Mouse (Mus musculus): ENCODE measurements around the gene 5730522E02Rik. TPM values are rescaled to one million over a fixed set of nuclear protein-coding genes. Genes with fewer than 3 reads are reported as not detected.

5730522E02Rik gene
- polyA plus RNA-seq, 1 experiment: not detected

- H3K4me2 ChIP-seq (ENCODE audit: low read depth): no peak overlapping the region
- no peaks in the 10 kb centered on the region for H3K36me3 ChIP-seq (ENCODE audit: control insufficient read depth, insufficient read depth)
- H3K27me3 ChIP-seq (ENCODE audit: control insufficient read depth, insufficient read depth, insufficient read length): no peaks in the 10 kb centered on the region
- no peak overlapping the region for H3ac ChIP-seq (ENCODE audit: control insufficient read depth, insufficient read length)
- TF ChIP-seq POLR2A (IDR thresholded peaks at IDR 0.05; ENCODE audit: insufficient read length, low read depth) (no peak), SRF (IDR thresholded peaks at IDR 0.05; ENCODE audit: control insufficient read depth, insufficient read length, low read depth) (no peak), E2F4 (IDR thresholded peaks at IDR 0.05; ENCODE audit: insufficient read depth) (no peak), MYOD1 (IDR thresholded peaks at IDR 0.05; ENCODE audit: control insufficient read depth in 1 of 3, insufficient read length in 2 of 3, low read depth in 2 of 3) (no peak), USF1 (IDR thresholded peaks at IDR 0.05; ENCODE audit: low read depth) (no peak), MYOG (IDR thresholded peaks at IDR 0.05; ENCODE audit: control insufficient read depth in 1 of 3, insufficient read depth in 1 of 3, insufficient read length in 2 of 3, low read depth in 2 of 3) (no peak), MAX (IDR thresholded peaks at IDR 0.05; ENCODE audit: low read depth) (no peak), TCF12 (IDR thresholded peaks at IDR 0.05; ENCODE audit: insufficient read depth, poor library complexity, severe bottlenecking) (no peak), CEBPB (IDR thresholded peaks at IDR 0.05; ENCODE audit: insufficient read depth, poor library complexity, severe bottlenecking) (no peak), POLR2AphosphoS2 (IDR thresholded peaks at IDR 0.05; ENCODE audit: insufficient read length, low read depth) (no peak), REST (IDR thresholded peaks at IDR 0.05; ENCODE audit: insufficient read depth, insufficient read length) (no peak), TCF3 (IDR thresholded peaks at IDR 0.05; ENCODE audit: insufficient read length, low read depth) (no peak)
- H3K4me3 ChIP-seq: no peak overlapping the region
- no peaks in the 10 kb centered on the region for H3K79me2 ChIP-seq (ENCODE audit: control insufficient read depth, insufficient read depth)
These were observed 84.6 kb downstream of the 5730522E02Rik start for GRCm38 (mm10) chr11:26125923-26126322.

- Histone ChIP-seq H3K4me3 (no peak overlapping the region), H3K36me3 (ENCODE audit: control insufficient read depth, insufficient read depth) (no peaks in the 10 kb centered on the region), H3K27me3 (ENCODE audit: control insufficient read depth, insufficient read depth, insufficient read length) (no peaks in the 10 kb centered on the region), H3K79me2 (ENCODE audit: control insufficient read depth, insufficient read depth) (no peaks in the 10 kb centered on the region), H3K4me2 (ENCODE audit: low read depth) (no peak overlapping the region), H3ac (ENCODE audit: control insufficient read depth, insufficient read length) (no peak overlapping the region)
- TF ChIP-seq MYOG (IDR thresholded peaks at IDR 0.05; ENCODE audit: control insufficient read depth in 1 of 3, insufficient read depth in 1 of 3, insufficient read length in 2 of 3, low read depth in 2 of 3) (no peak), REST (IDR thresholded peaks at IDR 0.05; ENCODE audit: insufficient read depth, insufficient read length) (no peak), MYOD1 (IDR thresholded peaks at IDR 0.05; ENCODE audit: control insufficient read depth in 1 of 3, insufficient read length in 2 of 3, low read depth in 2 of 3) (no peak), POLR2A (IDR thresholded peaks at IDR 0.05; ENCODE audit: insufficient read length, low read depth) (no peak), MAX (IDR thresholded peaks at IDR 0.05; ENCODE audit: low read depth) (no peak), CEBPB (IDR thresholded peaks at IDR 0.05; ENCODE audit: insufficient read depth, poor library complexity, severe bottlenecking) (no peak), POLR2AphosphoS2 (IDR thresholded peaks at IDR 0.05; ENCODE audit: insufficient read length, low read depth) (no peak), TCF3 (IDR thresholded peaks at IDR 0.05; ENCODE audit: insufficient read length, low read depth) (no peak), TCF12 (IDR thresholded peaks at IDR 0.05; ENCODE audit: insufficient read depth, poor library complexity, severe bottlenecking) (no peak), E2F4 (IDR thresholded peaks at IDR 0.05; ENCODE audit: insufficient read depth) (no peak), USF1 (IDR thresholded peaks at IDR 0.05; ENCODE audit: low read depth) (no peak), SRF (IDR thresholded peaks at IDR 0.05; ENCODE audit: control insufficient read depth, insufficient read length, low read depth) (no peak)
These were observed 89.6 kb downstream of the 5730522E02Rik start for GRCm38 (mm10) chr11:26120781-26121557.

- no peak for TF ChIP-seq E2F4 (IDR thresholded peaks at IDR 0.05; ENCODE audit: insufficient read depth)
- TF ChIP-seq TCF12 (IDR thresholded peaks at IDR 0.05; ENCODE audit: insufficient read depth, poor library complexity, severe bottlenecking): no peak
- no peak for TF ChIP-seq MAX (IDR thresholded peaks at IDR 0.05; ENCODE audit: low read depth)
- TF ChIP-seq TCF3 (IDR thresholded peaks at IDR 0.05; ENCODE audit: insufficient read length, low read depth): no peak
- TF ChIP-seq CEBPB (IDR thresholded peaks at IDR 0.05; ENCODE audit: insufficient read depth, poor library complexity, severe bottlenecking): no peak
- no peak for TF ChIP-seq MYOD1 (IDR thresholded peaks at IDR 0.05; ENCODE audit: control insufficient read depth in 1 of 3, insufficient read length in 2 of 3, low read depth in 2 of 3)
- no peak for TF ChIP-seq MYOG (IDR thresholded peaks at IDR 0.05; ENCODE audit: control insufficient read depth in 1 of 3, insufficient read depth in 1 of 3, insufficient read length in 2 of 3, low read depth in 2 of 3)
- TF ChIP-seq SRF (IDR thresholded peaks at IDR 0.05; ENCODE audit: control insufficient read depth, insufficient read length, low read depth): no peak
- no peak for TF ChIP-seq POLR2AphosphoS2 (IDR thresholded peaks at IDR 0.05; ENCODE audit: insufficient read length, low read depth)
- TF ChIP-seq USF1 (IDR thresholded peaks at IDR 0.05; ENCODE audit: low read depth): no peak
- no peak for TF ChIP-seq POLR2A (IDR thresholded peaks at IDR 0.05; ENCODE audit: insufficient read length, low read depth)
- no peak for TF ChIP-seq REST (IDR thresholded peaks at IDR 0.05; ENCODE audit: insufficient read depth, insufficient read length)
- Histone ChIP-seq H3K27me3 (ENCODE audit: control insufficient read depth, insufficient read depth, insufficient read length) (no peaks in the 10 kb centered on the region), H3K4me2 (ENCODE audit: low read depth) (no peak overlapping the region), H3K4me3 (no peak overlapping the region), H3K36me3 (ENCODE audit: control insufficient read depth, insufficient read depth) (no peaks in the 10 kb centered on the region), H3ac (ENCODE audit: control insufficient read depth, insufficient read length) (no peak overlapping the region), H3K79me2 (ENCODE audit: control insufficient read depth, insufficient read depth) (no peaks in the 10 kb centered on the region)
These were observed 92.9 kb downstream of the 5730522E02Rik start for GRCm38 (mm10) chr11:26117651-26118050.

GRCm38 (mm10) chr11:26112206-26112605 lies 98.4 kb downstream of the 5730522E02Rik start:
- Histone ChIP-seq H3ac (ENCODE audit: control insufficient read depth, insufficient read length) (no peak overlapping the region), H3K4me2 (ENCODE audit: low read depth) (no peak overlapping the region), H3K36me3 (ENCODE audit: control insufficient read depth, insufficient read depth) (no peaks in the 10 kb centered on the region), H3K4me3 (no peak overlapping the region), H3K27me3 (ENCODE audit: control insufficient read depth, insufficient read depth, insufficient read length) (no peaks in the 10 kb centered on the region), H3K79me2 (ENCODE audit: control insufficient read depth, insufficient read depth) (no peaks in the 10 kb centered on the region)
- TF ChIP-seq POLR2A (IDR thresholded peaks at IDR 0.05; ENCODE audit: insufficient read length, low read depth) (no peak), E2F4 (IDR thresholded peaks at IDR 0.05; ENCODE audit: insufficient read depth) (no peak), MAX (IDR thresholded peaks at IDR 0.05; ENCODE audit: low read depth) (no peak), TCF3 (IDR thresholded peaks at IDR 0.05; ENCODE audit: insufficient read length, low read depth) (no peak), MYOG (IDR thresholded peaks at IDR 0.05; ENCODE audit: control insufficient read depth in 1 of 3, insufficient read depth in 1 of 3, insufficient read length in 2 of 3, low read depth in 2 of 3) (no peak), CEBPB (IDR thresholded peaks at IDR 0.05; ENCODE audit: insufficient read depth, poor library complexity, severe bottlenecking) (no peak), REST (IDR thresholded peaks at IDR 0.05; ENCODE audit: insufficient read depth, insufficient read length) (no peak), MYOD1 (IDR thresholded peaks at IDR 0.05; ENCODE audit: control insufficient read depth in 1 of 3, insufficient read length in 2 of 3, low read depth in 2 of 3) (no peak), SRF (IDR thresholded peaks at IDR 0.05; ENCODE audit: control insufficient read depth, insufficient read length, low read depth) (no peak), TCF12 (IDR thresholded peaks at IDR 0.05; ENCODE audit: insufficient read depth, poor library complexity, severe bottlenecking) (no peak), POLR2AphosphoS2 (IDR thresholded peaks at IDR 0.05; ENCODE audit: insufficient read length, low read depth) (no peak), USF1 (IDR thresholded peaks at IDR 0.05; ENCODE audit: low read depth) (no peak)

All from myocyte (in vitro differentiated cells).